Mouse (Mus musculus): ENCODE results near the gene Arrb1. TPM values are rescaled to one million over a fixed set of nuclear protein-coding genes. Genes with fewer than 3 reads are reported as not detected.

Gene Arrb1
- polyA plus RNA-seq, 1 experiment from 2014 or later, result 7.8 TPM

GRCm38 (mm10) chr7:99559091-99559490 is 23.8 kb downstream of the Arrb1 start:
- H3K27ac ChIP-seq (ENCODE audit: low read depth), result no peak overlapping the region
- ATAC-seq (ENCODE audit: insufficient read depth) (no peak), DNase-seq (no peak)
- no peaks in the 10 kb centered on the region for H3K27me3 ChIP-seq (ENCODE audit: insufficient read depth, low read length)
- H3K9ac ChIP-seq, result no peak overlapping the region
- no peak overlapping the region for H3K4me3 ChIP-seq (ENCODE audit: low read depth, low read length)
- no peaks in the 10 kb centered on the region for H3K9me3 ChIP-seq (ENCODE audit: low read depth, low read length)
- no peak for TF ChIP-seq CTCF (IDR thresholded peaks at IDR 0.05; ENCODE audit: low read depth)
- H3K36me3 ChIP-seq (ENCODE audit: insufficient read depth), result no peaks in the 10 kb centered on the region
- H3K4me1 ChIP-seq (ENCODE audit: insufficient read depth), result peaks cover 22% of the 10 kb centered on the region
- 40% methylated on average over 11 of the region's 11 CpGs for WGBS
- no peak overlapping the region for H3K4me2 ChIP-seq

DNA sequence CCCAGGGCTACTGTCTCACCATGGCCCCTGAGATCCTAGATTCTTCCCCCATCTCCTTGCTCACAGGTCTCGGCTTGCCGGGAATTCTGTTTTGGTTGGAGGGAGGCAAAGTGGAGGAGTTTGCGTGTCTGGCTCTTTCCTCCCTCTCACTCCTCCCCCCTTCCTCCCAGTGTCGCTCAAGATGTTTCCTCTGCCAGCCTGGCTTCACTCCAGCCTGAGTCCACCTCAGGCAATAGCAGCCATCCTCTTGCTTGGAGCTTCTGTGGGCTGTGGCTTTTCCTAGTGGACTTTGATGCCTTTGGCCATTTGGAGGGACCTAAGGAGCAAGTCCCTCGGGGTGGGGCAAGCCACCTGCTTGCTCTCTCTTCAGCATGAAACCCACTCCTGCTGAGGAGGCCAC is 27.2 kb downstream of the Arrb1 start:
- H3K9ac ChIP-seq, result no peak overlapping the region
- WGBS, result 10% methylated on average over 5 of the region's 5 CpGs
- H3K4me2 ChIP-seq, result no peak overlapping the region
- ATAC-seq (ENCODE audit: insufficient read depth), result no peak
- H3K27me3 ChIP-seq (ENCODE audit: insufficient read depth, low read length), result no peaks in the 10 kb centered on the region
- no peak overlapping the region for H3K4me3 ChIP-seq (ENCODE audit: low read depth, low read length)
- no peaks in the 10 kb centered on the region for H3K9me3 ChIP-seq (ENCODE audit: low read depth, low read length)
- no peak for TF ChIP-seq CTCF (IDR thresholded peaks at IDR 0.05; ENCODE audit: low read depth)
- DNase-seq, result peak; percentile 74
- H3K4me1 ChIP-seq (ENCODE audit: insufficient read depth), result peaks cover 33% of the 10 kb centered on the region
- H3K27ac ChIP-seq (ENCODE audit: low read depth), result peak overlapping the region; percentile 56; the same call in 1 of the 2 replicates
- H3K36me3 ChIP-seq (ENCODE audit: insufficient read depth), result no peaks in the 10 kb centered on the region

GRCm38 (mm10) chr7:99563224-99563623 is 28.0 kb downstream of the Arrb1 start:
- Histone ChIP-seq H3K27me3 (ENCODE audit: insufficient read depth, low read length) (no peaks in the 10 kb centered on the region), H3K4me3 (ENCODE audit: low read depth, low read length) (no peak overlapping the region), H3K4me1 (ENCODE audit: insufficient read depth) (peaks cover 33% of the 10 kb centered on the region), H3K27ac (ENCODE audit: low read depth) (no peak overlapping the region), H3K9ac (no peak overlapping the region), H3K9me3 (ENCODE audit: low read depth, low read length) (no peaks in the 10 kb centered on the region), H3K36me3 (ENCODE audit: insufficient read depth) (no peaks in the 10 kb centered on the region), H3K4me2 (no peak overlapping the region)
- peak; percentile 12; the same call in 1 of the 2 replicates for TF ChIP-seq CTCF (IDR thresholded peaks at IDR 0.05; ENCODE audit: low read depth)
- WGBS, result 55% methylated on average over 7 of the region's 7 CpGs
- DNase-seq (no peak), ATAC-seq (ENCODE audit: insufficient read depth) (no peak)

GRCm38 (mm10) chr7:99565325-99565881 is 30.1 kb downstream of the Arrb1 start:
- Histone ChIP-seq H3K9me3 (ENCODE audit: low read depth, low read length) (no peaks in the 10 kb centered on the region), H3K9ac (0 out of 2 replicates have a peak overlapping the region, but pooled peaks have one; percentile 3), H3K27me3 (ENCODE audit: insufficient read depth, low read length) (no peaks in the 10 kb centered on the region), H3K4me1 (ENCODE audit: insufficient read depth) (peaks cover 39% of the 10 kb centered on the region), H3K36me3 (ENCODE audit: insufficient read depth) (no peaks in the 10 kb centered on the region), H3K27ac (ENCODE audit: low read depth) (peak overlapping the region; percentile 77), H3K4me2 (peak overlapping the region; percentile 4; the same call in 1 of the 2 replicates), H3K4me3 (ENCODE audit: low read depth, low read length) (no peak overlapping the region)
- no peak for TF ChIP-seq CTCF (IDR thresholded peaks at IDR 0.05; ENCODE audit: low read depth)
- ATAC-seq (ENCODE audit: insufficient read depth) (peak; percentile 50), DNase-seq (peak; percentile 62)
- WGBS, result 17% methylated on average over 8 of the region's 8 CpGs

DNA sequence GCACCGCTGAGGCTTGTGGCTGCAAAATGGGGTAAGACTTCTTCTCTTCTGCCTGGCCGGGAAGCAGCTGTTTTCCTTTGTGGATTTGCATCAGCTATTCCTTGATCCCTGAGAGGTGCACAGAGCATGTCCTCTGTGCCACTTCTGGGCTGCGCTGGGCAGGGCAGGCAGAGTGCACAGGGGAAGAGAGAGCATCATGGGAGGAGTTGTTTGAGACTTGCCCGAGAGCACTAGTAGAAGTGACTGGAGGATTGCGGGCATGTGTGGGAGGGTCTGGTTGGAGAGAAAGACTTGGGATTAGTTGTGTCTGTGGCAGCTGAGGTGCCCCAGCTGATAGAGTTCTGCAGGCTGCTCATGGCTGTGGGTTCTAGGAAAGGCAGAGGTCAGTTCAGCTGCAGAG is 35.4 kb downstream of the Arrb1 start:
- peaks cover 4% of the 10 kb centered on the region; the same call in 1 of the 2 replicates for H3K36me3 ChIP-seq (ENCODE audit: insufficient read depth)
- DNase-seq, result no peak
- H3K27ac ChIP-seq (ENCODE audit: low read depth), result peak overlapping the region; percentile 58; the same call in 1 of the 2 replicates
- H3K4me1 ChIP-seq (ENCODE audit: insufficient read depth), result peaks cover 15% of the 10 kb centered on the region
- no peaks in the 10 kb centered on the region for H3K27me3 ChIP-seq (ENCODE audit: insufficient read depth, low read length)
- H3K4me3 ChIP-seq (ENCODE audit: low read depth, low read length), result peak overlapping the region; percentile 19
- ATAC-seq (ENCODE audit: insufficient read depth), result no peak
- TF ChIP-seq CTCF (IDR thresholded peaks at IDR 0.05; ENCODE audit: low read depth), result no peak
- 47% methylated on average over 5 of the region's 5 CpGs for WGBS
- H3K9ac ChIP-seq, result peak overlapping the region; percentile 25; the same call in 1 of the 2 replicates
- peak overlapping the region; percentile 46 for H3K4me2 ChIP-seq
- H3K9me3 ChIP-seq (ENCODE audit: low read depth, low read length), result no peaks in the 10 kb centered on the region

- no peak overlapping the region for H3K9ac ChIP-seq
- H3K36me3 ChIP-seq (ENCODE audit: insufficient read depth), result peaks cover 4% of the 10 kb centered on the region; the same call in 1 of the 2 replicates
- no peaks in the 10 kb centered on the region for H3K27me3 ChIP-seq (ENCODE audit: insufficient read depth, low read length)
- H3K4me3 ChIP-seq (ENCODE audit: low read depth, low read length), result no peak overlapping the region
- H3K4me2 ChIP-seq, result no peak overlapping the region
- ATAC-seq (ENCODE audit: insufficient read depth) (no peak), DNase-seq (no peak)
- WGBS, result 30% methylated on average over 10 of the region's 10 CpGs
- no peak overlapping the region for H3K27ac ChIP-seq (ENCODE audit: low read depth)
- H3K9me3 ChIP-seq (ENCODE audit: low read depth, low read length), result no peaks in the 10 kb centered on the region
- no peak for TF ChIP-seq CTCF (IDR thresholded peaks at IDR 0.05; ENCODE audit: low read depth)
- 0 out of 2 replicates have a peak, but pooled peaks cover 9% of the 10 kb centered on the region for H3K4me1 ChIP-seq (ENCODE audit: insufficient read depth)
These were observed 37.7 kb downstream of the Arrb1 start for GRCm38 (mm10) chr7:99572931-99573330.

- H3K4me2 ChIP-seq, result no peak overlapping the region
- ATAC-seq (ENCODE audit: insufficient read depth) (no peak), DNase-seq (no peak)
- no peaks in the 10 kb centered on the region for H3K9me3 ChIP-seq (ENCODE audit: low read depth, low read length)
- H3K27me3 ChIP-seq (ENCODE audit: insufficient read depth, low read length), result no peaks in the 10 kb centered on the region
- H3K9ac ChIP-seq, result no peak overlapping the region
- no peak overlapping the region for H3K4me3 ChIP-seq (ENCODE audit: low read depth, low read length)
- no peak overlapping the region for H3K27ac ChIP-seq (ENCODE audit: low read depth)
- peaks cover 4% of the 10 kb centered on the region; the same call in 1 of the 2 replicates for H3K36me3 ChIP-seq (ENCODE audit: insufficient read depth)
- 0 out of 2 replicates have a peak, but pooled peaks cover 8% of the 10 kb centered on the region for H3K4me1 ChIP-seq (ENCODE audit: insufficient read depth)
- WGBS, result 50% methylated on average over 4 of the region's 4 CpGs
- TF ChIP-seq CTCF (IDR thresholded peaks at IDR 0.05; ENCODE audit: low read depth), result no peak
These were observed 38.1 kb downstream of the Arrb1 start for GRCm38 (mm10) chr7:99573351-99573750.

Data from lung, embryonic 14.5 days (tissue).